Mouse (Mus musculus): ENCODE results near the gene Fbh1.

Fbh1 gene

GRCm38 (mm10) chr2:11777091-11778068 lies at the start of gene Fbh1, which contains the start of gene Ankrd16:
TSS of gene Fbh1 (minus strand) at chr2:11777582.
TSS of gene Ankrd16 (plus strand) at chr2:11777876.
- in situ Hi-C loops (cut with MboI, MseI): loop anchor here in 1 of 2 experiments (5.0 kb wide), 1 partner anchor 175 kb away; the partner anchor contains the start of gene Rbm17

- in situ Hi-C loops (cut with MboI, MseI): loop anchor here in 1 of 2 experiments (10.0 kb wide), 1 partner anchor 503 kb away; the partner anchor contains the start of gene Itga8
Measured at GRCm38 (mm10) chr2:11801299-11801930, 24.0 kb upstream of the Fbh1 start.

GRCm38 (mm10) chr2:11797930-11798364 lies 20.6 kb upstream of the Fbh1 start:
- in situ Hi-C loops (cut with MboI, MseI): no loop called here

DNA sequence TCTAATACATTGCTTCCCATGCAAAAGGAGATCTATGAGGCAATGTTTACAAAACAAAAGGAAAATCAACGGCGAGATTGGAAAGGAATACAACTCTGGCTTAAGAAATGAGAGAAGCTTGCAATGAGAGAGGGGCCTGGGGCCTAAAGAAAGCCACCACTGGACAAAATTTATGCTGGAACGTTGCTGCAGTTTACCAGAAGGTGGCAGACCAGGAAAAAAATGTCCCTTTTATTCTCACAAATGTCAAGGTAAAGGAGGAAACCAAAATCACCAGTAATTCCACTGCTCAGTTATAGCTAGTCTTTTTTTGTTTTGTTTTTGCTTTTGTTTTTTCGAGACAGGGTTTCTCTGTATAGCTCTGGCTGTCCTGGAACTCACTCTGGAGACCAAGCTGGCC lies 17.3 kb upstream of the Fbh1 start:
- in situ Hi-C loops (cut with MboI, MseI): no loop called here

DNA sequence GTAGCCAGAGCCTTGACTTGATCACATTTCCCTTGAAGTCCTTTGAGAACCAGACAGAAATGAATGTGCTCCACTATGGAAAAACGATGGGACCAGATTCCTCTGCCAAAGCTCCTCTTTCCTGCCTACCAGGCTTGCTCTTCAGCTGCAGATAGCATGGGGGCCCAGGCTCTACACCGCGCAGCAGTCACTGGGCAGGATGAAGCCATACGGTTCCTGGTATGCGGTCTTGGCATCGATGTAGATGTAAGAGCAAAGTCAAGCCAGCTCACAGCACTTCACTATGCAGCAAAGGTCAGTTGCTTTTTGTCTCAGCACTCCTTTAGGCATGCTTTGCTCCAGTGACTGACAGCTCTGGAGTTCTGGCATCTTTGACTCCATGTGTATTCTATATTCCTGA lies 6.8 kb upstream of the Fbh1 start:
- in situ Hi-C loops (cut with MboI, MseI): no loop called here

DNA sequence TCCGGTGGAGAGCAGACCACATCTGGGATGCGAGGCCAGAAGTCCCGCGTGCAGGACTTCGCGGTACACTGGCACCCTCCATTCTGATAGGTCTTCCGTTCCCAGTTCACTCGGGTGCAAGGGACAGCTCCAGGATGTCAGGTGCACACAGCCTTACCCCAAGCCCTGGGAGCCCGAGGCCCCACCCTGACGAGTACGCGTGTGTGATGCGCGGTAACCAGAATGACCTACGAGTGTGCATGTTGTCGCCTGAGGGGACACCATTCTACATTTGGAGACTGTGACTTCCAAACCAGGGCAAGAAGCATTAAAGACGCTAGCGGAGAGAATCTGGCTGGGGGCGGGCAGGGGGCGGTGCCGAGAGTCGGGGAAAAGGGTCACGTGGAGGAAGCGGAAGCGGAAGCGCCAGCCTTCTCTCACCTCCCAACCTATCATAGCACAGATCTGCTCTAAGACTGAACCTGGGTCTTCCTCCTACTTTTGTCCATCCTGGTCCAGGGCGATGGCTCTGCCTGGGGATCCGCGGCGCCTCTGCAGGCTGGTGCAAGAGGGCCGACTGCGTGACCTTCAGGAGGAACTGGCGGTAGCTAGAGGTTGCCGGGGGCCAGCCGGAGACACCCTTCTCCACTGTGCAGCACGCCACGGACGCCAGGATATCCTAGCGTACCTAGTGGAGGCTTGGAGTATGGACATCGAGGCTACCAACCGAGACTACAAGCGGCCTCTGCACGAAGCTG lies 873 bp upstream of the Fbh1 start:
- in situ Hi-C loops (cut with MboI, MseI): loop anchor here in 1 of 2 experiments (5.0 kb wide), 1 partner anchor 176 kb away; the partner anchor contains the start of gene Rbm17

- in situ Hi-C loops (cut with MboI, MseI): loop anchor here in 1 of 2 experiments (5.0 kb wide), 1 partner anchor 174 kb away; the partner anchor contains the start of gene Rbm17
Measured at GRCm38 (mm10) chr2:11776415-11776814, 967 bp downstream of the Fbh1 start.

DNA sequence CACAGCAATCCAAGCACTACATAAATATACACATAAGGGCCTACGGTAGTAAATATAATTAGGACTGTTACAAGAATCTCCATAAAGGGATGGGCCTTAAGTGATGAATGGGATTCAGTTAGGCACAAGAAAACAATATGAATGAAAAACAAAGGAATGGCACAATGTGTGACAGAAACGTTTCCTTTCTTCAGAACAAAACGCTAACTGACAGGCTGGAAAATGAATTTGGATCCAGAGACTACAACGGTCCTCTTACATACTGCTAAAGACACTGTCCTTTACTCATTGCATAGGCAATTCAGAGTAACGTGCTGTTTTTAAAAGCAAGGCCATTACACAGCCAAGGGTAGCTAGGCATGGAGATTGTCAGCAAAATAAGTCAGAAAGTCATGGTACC lies 2.3 kb downstream of the Fbh1 start:
- in situ Hi-C loops (cut with MboI, MseI): loop anchor here in 1 of 2 experiments (5.0 kb wide), 1 partner anchor 173 kb away; the partner anchor contains the start of gene Rbm17

GRCm38 (mm10) chr2:11774426-11774825 lies 3.0 kb downstream of the Fbh1 start:
- in situ Hi-C loops (cut with MboI, MseI): no loop called here

- in situ Hi-C loops (cut with MboI, MseI): no loop called here
Measured at GRCm38 (mm10) chr2:11772401-11772800, 5.0 kb downstream of the Fbh1 start.

- in situ Hi-C loops (cut with MboI, MseI): no loop called here
Measured at GRCm38 (mm10) chr2:11771701-11772100, 5.7 kb downstream of the Fbh1 start.

DNA sequence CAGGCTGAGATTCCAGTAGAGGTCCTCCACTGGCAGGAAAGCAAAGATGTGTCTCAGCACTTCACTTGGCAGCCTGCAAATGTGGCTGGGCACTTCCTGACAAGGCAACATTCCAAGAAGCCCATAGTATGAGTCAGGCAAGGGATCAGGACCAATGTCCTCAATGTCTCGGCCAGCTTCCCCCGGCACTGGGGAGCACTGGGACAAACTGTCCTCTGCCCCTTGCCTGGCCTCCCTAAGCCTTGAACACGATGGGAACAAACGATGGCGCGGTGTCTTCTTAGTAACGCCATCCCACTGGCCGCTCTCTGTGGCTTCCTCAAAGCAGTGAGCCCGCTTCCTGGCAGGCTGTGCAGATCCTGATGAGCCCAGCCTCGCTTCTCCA lies 10.2 kb downstream of the Fbh1 start:
- in situ Hi-C loops (cut with MboI, MseI): loop anchor here in 1 of 2 experiments (5.0 kb wide), 1 partner anchor 50 kb away; no protein-coding TSS in a partner anchor

GRCm38 (mm10) chr2:11766485-11767160 lies 10.8 kb downstream of the Fbh1 start:
- in situ Hi-C loops (cut with MboI, MseI): loop anchor here in 1 of 2 experiments (5.0 kb wide), 1 partner anchor 49 kb away; no protein-coding TSS in a partner anchor

GRCm38 (mm10) chr2:11765694-11766093 lies 11.7 kb downstream of the Fbh1 start:
- in situ Hi-C loops (cut with MboI, MseI): loop anchor here in 1 of 2 experiments (5.0 kb wide), 1 partner anchor 48 kb away; no protein-coding TSS in a partner anchor

DNA sequence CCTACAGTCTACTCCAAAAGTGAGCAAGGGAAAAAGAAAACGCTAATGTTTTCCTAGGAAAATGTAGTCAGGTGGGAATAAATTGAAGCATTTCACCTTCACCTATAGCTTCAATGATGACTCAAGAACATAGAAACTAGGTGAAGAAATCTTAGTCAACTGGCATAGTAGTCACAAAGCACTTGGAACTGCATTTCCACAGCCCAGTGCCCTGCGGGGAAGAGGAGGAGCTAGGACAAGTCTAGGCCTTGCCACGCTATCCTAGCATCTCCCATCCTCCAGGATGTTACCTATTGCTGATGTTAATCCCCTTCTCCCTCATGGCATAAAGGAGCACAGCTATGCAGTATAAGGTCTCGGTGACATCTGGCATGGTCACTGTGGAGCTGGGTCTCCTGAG lies 14.8 kb downstream of the Fbh1 start:
- in situ Hi-C loops (cut with MboI, MseI): no loop called here

- in situ Hi-C loops (cut with MboI, MseI): no loop called here
Measured at GRCm38 (mm10) chr2:11739516-11740051, 37.8 kb downstream of the Fbh1 start.

DNA sequence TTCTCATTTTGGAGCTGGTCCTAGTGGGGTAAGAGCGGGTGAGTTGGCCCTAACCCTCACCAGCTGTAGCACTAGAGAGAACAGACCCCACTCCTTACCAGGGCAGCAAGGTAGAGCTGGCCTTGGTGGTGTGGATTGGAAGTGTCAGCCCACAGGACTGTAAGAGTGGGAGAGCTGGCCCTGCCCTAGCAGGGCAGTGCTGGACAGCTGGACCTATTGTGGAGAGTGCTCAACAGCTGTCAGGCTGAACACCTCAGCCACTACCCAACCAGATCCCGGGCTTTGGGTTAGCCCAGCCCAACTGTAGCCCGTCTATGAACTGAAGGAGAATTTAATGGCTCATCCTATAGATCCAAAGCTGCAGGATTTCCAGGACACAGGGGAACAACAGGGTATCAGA lies 38.6 kb downstream of the Fbh1 start:
- in situ Hi-C loops (cut with MboI, MseI): no loop called here

DNA sequence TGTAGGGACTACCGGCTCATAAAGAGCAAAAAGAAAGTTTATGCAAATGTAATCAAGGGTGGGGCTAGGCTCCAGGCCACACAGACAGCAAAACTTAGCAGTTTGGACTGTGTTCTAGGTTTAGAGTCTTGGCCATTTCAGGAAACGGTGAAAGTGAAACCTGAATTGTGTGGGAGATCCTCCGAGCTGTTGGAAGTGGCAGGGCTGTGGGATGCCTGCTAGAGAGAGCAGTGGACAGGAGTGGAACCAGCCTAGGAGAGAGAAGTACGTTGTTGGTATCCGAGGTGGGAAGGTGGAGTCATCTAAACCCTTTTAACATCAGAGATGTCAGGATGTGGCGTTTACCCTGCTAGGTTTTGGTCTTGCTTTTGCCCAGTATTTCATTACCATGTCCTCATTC lies 41.5 kb downstream of the Fbh1 start:
- in situ Hi-C loops (cut with MboI, MseI): no loop called here

DNA sequence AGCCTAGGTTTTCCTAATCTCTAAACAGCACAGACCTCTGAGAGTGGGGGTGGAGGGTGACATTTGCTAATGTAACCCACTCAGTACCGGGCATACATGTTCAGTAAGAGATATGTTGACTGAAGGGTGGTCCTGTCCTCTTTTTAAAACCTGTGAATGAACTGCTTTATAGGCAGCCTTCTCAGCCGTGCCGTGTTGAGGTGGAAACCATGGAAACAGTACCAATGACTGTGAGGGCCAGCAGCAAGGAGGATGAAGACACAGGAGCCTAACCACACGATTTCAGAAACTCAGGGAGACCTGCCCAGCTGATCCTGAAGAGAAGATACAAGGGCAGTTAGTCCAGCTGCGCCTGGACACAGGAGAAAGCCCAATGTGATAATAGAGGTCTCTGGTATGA lies 44.4 kb downstream of the Fbh1 start:
- in situ Hi-C loops (cut with MboI, MseI): no loop called here

GRCm38 (mm10) chr2:11729091-11729490 lies 48.3 kb downstream of the Fbh1 start:
- in situ Hi-C loops (cut with MboI, MseI): no loop called here
